Mouse (Mus musculus) left cerebral cortex, adult 6 months (tissue): ENCODE results near the gene Tnfrsf1b. TPM values are rescaled to one million over a fixed set of nuclear protein-coding genes. Genes with fewer than 3 reads are reported as not detected.

Experiments used
- long read RNA-seq, 2 experiments: library from polyadenylated mRNA; unstranded; transcript quantifications; one replicate each; pipeline ENCODE4 v2.0.0; 2019 to 2020
- polyA plus RNA-seq: library from polyadenylated mRNA; unstranded; fragments of <200 nt; fragmentation: Nextera tagmentation; gene quantifications from 2 replicates; pipeline ENCODE4 v1.2.3, GENCODE M21; 2021

The Tnfrsf1b gene
- 0.51 and 0.65 TPM in 2 replicates for polyA plus RNA-seq
- long read RNA-seq, experiment 1, partial matches to known transcripts: 0 of 4 reads
- long read RNA-seq, experiment 1, other reads (novel, unspliced or antisense): 0 of 4 reads
- long read RNA-seq, experiment 2: 0 reads

GRCm38 (mm10) chr4:145246173-145247011, at the start of gene Tnfrsf1b:
Tnfrsf1b (minus strand) TSS chr4:145246870.

GRCm38 (mm10) chr4:145194559-145195162, 52.0 kb downstream of the Tnfrsf1b start, which contains the start of gene Vps13d:
Vps13d (minus strand) TSS chr4:145195005.

Other genes starting within 250 kb of the Tnfrsf1b start
- 5.5 and 9.6 TPM in 2 replicates for gene Vps13d, start 51.9 kb downstream of the Tnfrsf1b start, polyA plus RNA-seq
- 0.40 and 0.47 TPM in 2 replicates for gene Tnfrsf8, start 68.3 kb upstream of the Tnfrsf1b start, polyA plus RNA-seq